Mouse (Mus musculus) telencephalon, adult 2 months (tissue): Measurements from ENCODE around the gene Gm34653.
"Not testable (repeated sequence)": the region's sequence is repeated elsewhere in the genome, so short reads cannot be mapped to it uniquely, and the experiment has no call there.

Experiments
- DNase-seq: peaks from one replicate; pipeline ENCODE4 v3.0.0-alpha.2; 2011; ENCODE audit warnings: low read depth, low spot score

Gene Gm34653

GRCm38 (mm10) chr2:34815893-34816292 lies 16.9 kb upstream of the Gm34653 start:
- not testable (repeated sequence) for DNase-seq

DNA sequence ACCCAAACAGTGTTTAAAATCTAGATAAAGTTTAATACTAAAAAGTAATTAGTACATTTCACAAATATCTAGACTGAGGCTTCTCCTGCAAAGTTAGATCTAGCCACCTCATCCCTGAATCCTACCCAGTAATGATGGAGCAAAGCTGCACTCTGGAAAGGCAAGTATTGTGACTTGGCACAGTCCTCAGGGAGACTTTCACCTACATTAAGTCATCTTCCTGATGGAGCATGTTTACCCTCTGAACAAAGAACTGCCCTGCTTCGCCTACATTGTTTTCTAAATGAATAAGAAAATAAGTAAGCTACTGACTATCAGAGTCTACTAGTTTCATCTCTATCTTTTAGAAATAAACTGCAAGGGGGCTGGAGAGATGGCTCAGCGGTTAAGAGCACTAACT lies 14.3 kb upstream of the Gm34653 start:
- DNase-seq: no peak

DNA sequence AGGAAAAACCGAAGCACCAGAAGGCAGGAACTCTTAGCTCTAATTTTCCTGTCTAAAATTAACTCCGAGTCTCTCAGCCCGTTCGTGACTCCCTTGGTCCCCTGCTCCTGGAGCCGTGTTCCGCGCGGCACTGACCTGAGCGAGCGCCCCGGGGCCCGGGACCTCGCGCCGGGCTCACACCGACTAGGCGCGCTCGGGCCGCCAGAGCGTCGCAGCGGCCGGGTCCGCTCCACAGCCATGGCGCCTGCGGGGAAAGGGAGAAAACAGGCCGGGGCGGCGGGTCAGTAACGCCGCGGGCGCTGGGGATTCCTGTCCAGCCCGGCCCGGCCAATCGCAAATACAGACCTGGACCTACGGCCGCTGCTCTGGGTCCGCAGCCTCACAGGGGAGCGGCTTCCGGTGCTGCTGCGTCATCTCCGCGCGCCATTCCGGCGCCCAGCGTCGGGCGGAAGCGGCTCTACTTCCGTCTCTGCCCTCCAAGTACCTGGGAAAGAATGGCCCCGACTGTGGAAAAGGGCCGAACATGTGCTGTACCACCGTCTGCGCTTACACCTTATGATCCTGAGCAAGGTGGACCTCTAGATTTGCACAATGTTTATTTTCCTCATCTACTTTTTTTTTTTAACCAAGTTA lies 6.9 kb upstream of the Gm34653 start, which contains the start of gene Fbxw2:
Gene Fbxw2 (minus strand): TSS at position 485 of the 633 bp plus-strand sequence.
- peak; percentile 92 for DNase-seq

- no peak for DNase-seq
Observed at GRCm38 (mm10) chr2:34826460-34827231, 6.2 kb upstream of the Gm34653 start.

GRCm38 (mm10) chr2:34827591-34827990 lies 5.2 kb upstream of the Gm34653 start:
- DNase-seq: no peak

DNA sequence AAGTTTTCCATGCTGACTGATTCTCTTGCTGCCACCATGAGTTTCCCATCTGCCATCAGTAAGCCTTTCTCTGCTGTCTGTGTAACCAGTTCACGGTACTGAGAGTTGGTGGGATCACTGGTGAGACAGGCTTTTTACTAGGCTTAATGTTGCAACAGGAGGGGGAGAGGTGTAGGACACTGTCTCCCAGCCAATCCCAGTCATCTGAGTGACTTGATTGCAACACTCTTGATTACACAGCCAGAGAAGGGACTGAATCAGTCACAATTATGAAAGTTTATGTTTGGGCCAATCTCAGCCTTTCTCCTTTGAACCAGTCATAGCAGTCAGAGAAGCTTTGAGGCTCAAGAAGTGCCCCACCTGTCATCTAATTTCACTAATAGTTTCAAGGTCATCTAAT lies 4.8 kb upstream of the Gm34653 start:
- no peak for DNase-seq

DNA sequence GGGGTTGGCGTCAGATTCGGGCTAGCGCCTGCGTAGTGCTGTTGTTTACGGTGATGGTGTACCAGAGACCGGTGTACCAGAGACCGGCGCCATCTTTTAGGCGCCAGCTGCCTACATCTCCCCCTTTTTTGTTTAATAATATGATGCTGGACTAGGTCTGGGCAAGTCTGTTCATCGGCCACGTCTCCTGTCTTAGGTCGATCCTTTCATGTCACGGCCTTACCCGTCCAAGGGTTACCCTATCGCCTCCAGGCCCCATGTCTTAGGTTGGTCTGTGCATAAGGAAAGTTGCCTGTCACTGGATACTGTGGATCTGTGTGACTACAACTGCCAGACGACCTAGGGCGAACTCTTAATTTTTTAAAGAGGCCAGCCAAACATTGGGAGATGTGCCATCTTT lies 2.7 kb upstream of the Gm34653 start:
- not testable (repeated sequence) for DNase-seq

DNA sequence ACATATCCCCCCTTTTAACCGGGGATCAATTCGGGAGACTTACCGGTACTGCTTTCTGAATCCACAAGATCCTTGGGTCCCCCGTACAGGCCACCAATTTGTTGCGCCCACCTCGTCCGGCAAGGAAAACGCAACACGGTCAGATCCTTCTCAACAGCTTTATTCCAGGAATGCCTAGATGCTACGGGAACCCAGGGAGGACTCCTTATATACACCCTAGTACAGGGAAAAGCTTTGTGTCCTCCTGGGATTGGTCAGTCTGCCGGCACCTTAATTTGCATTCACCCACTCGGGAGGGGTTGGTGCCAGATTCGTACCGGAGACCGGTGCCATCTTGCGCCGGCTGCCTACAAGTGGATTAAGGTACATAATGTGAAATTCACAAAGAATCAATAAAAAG lies 817 bp downstream of the Gm34653 start:
- no peak for DNase-seq

GRCm38 (mm10) chr2:34835669-34836068 lies 2.9 kb downstream of the Gm34653 start:
- DNase-seq: no peak

DNA sequence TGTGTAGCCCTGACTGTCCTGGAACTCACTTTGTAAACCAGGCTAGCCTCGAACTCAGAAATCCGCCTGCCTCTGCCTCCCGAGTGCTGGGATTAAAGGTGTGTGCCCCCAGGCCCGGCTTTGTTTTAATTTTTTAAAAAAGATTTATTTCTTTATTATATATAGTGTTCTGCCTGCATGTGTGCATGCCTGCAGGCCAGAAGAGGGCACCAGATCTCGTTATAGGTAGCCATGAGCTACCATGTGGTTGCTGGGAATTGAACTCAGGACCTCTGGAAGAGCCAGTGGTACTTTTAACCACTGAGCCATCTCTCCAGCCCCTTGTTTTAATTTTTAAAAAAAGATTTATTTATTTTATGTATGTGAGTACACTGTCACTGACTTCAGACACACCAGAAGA lies 7.3 kb downstream of the Gm34653 start:
- DNase-seq: not testable (repeated sequence)

DNA sequence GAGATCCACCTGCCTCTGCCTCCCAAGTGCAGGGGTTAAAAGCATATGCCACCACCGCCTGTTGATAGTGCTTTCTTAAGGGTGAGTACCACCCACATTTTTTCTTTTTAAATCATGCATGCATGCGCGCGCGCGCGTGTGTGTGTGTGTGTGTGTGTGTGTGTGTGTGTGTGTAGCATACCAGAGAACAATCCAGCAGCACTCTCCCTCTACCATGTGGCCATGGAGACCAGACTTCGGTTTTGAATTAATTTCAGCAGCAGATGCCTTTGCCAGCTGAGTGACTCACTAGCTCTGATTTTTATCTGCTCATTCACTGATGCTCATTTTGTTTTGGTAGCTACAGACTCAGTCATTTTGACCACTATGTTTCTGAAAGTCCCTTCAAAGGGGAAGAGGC lies 8.9 kb downstream of the Gm34653 start:
- peak; percentile 82 for DNase-seq

DNA sequence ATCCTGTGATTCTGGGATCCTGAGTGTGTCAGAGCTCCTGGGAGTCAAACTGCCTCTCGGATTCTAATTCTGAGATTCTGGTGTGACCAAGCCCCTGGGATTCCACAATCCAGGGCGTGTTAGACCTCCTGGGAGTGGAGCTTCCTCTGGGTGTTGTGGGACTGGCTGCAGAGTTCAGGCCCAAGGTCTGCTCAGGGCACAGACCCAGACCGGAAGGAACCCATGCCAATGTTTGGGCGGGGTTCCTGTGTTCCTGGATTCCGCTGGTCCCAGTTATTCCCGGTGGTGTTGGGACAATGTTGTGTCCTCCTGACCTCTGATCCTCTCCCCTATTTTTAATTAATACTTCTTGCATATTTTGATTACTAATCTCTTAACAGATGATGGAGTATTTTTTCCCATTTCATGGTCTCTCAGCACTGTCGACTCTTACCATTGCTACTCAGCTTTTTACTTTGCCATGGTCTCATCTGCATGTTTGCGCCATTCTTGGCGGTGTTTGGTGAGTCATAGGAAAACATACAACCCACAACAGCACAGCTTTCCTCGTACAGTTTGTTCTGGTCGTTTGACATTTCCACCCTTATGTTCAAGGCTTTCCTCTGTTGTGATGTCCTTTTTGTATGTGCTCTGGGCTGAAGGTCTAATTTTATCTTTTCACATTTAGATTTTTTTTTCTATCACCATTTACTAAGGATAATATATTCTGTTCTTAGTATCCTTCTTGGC lies 10.6 kb downstream of the Gm34653 start:
- DNase-seq: peak; percentile 17

GRCm38 (mm10) chr2:34847702-34848101 lies 14.9 kb downstream of the Gm34653 start:
- no peak for DNase-seq

- DNase-seq: no peak
Observed at GRCm38 (mm10) chr2:34855265-34855664, 22.5 kb downstream of the Gm34653 start.

DNA sequence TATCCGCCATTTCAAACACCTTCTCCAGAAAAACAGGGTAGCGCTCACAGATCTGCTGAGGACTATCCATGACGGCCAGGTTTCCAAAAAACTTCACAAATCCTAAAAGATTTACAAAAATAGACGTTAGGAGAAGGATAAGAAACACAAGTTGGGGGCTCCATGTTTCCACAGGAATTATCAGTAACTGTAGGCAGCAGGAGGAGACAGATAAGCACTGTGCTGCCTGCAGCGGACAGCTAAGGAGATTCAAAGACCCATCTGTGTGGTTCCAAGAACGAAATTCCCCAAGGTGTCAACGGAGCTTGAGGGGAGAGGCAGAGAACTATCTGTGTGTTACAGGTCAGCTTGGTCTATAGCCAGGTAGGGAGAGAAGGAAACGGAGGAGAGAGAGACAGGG lies 24.9 kb downstream of the Gm34653 start:
- DNase-seq: no peak

- DNase-seq: no peak
Observed at GRCm38 (mm10) chr2:34869680-34870079, 36.9 kb downstream of the Gm34653 start.

GRCm38 (mm10) chr2:34870520-34871474 lies 38.0 kb downstream of the Gm34653 start:
- peak; percentile 98 for DNase-seq

GRCm38 (mm10) chr2:34874271-34874670 lies 41.5 kb downstream of the Gm34653 start, which contains the start of gene Cutal:
TSS of gene Cutal (plus strand) at chr2:34874396.
- DNase-seq: no peak

DNA sequence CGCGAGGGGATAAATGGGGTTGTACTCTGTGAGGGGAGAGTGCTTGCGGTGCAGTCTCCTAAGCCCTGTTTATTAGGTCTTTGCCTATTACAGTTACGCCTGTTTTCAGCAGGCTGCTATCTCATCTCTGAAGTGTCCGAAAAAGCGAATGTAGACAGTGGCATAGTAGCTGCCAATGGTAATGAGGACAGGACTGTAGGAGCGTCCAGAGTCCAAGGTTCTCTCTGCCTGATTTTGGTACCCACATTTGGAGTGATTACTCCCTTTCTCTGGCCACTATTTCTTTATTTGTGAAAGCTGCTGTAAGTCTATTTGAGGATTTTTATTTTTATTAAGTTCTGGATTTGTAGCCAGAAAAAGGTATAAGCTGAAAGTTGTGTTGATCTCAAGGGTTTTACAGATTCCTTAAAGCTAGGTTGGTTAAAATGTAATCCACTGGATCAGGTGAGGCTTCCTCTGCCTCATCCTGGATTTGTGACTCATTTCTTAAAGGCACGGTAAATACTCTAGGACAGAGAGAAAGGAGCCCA lies 42.1 kb downstream of the Gm34653 start, which contains the start of gene Psmd5:
Gene Psmd5 (minus strand): TSS at position 153 of the 530 bp plus-strand sequence.
- no peak for DNase-seq

DNA sequence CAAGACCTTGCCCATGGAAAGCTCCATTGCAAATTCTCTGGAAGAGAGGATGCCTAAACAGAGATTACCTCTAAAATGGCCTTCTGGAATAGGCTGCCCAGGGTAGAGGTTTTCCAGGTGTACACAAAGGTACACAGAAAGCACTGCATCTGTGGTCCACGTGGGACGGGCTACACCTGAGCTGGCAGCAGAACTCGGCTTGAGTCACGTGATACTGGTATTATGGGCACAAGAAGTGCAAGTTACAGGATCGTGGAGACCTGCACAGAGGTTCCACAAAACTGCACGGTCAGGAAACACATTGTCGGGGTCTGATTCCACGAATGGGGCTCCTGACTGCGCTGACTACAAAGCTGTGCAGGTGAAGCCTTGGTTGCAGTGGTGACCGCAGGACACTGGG lies 47.2 kb downstream of the Gm34653 start:
- no peak for DNase-seq

- no peak for DNase-seq
Observed at GRCm38 (mm10) chr2:34882757-34883156, 50.0 kb downstream of the Gm34653 start.
